Mouse (Mus musculus) kidney, adult 2 months (tissue): Measurements from ENCODE around the gene Tmem123.

Experiments used
- CTCF ChIP-seq: fragments of 200-500 bp; conservative IDR thresholded peaks from 2 replicates; pipeline ENCODE4 v1.5.1; 2011; ENCODE audit warnings: low read depth, mild to moderate bottlenecking, control low read depth, low read length, moderate library complexity, mixed read lengths; ENCODE audit not compliant: insufficient read depth, insufficient read length
- POLR2A ChIP-seq: fragments of 200-500 bp; IDR thresholded peaks from one replicate; pipeline ENCODE4 v1.6.1; 2011; ENCODE audit warnings: low read depth, low read length, control low read depth

GRCm38 (mm10) chr9:7788411-7788810 is 24.6 kb downstream of the Tmem123 start:
- TF ChIP-seq CTCF (no peak), POLR2A (no peak)
